Mouse (Mus musculus): ENCODE measurements at regions not wholly inside any gene's neighbourhood (a gene's known extent, or its start where the extent isn't known, plus 50 kb on each side); places are given as distances from the start of the nearest gene placed in this dataset.

- no peak for DNase-seq (ENCODE audit: low spot score in 2 of 2)
Observed at GRCm38 (mm10) chr6:50058596-50058995, 51.4 kb upstream of the Mpp6 start.

DNA sequence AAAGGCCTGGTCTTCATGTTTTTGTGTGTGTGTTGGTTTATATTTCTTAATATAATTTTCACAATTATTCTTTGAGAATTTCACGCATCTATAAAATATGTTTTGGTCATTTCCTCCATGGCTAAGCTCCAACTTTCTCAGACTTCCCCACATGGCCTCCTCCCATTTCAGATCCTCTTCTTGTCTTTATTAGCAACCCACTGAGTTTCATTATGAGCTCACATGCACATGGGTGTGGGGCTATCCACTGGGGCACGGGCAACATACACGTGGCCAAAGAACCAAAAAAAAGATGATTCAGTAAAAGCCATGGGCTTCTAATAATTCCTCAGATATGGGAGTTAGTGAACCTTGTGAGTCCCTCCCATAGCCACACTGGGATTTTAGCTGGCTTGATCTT lies 50.1 kb upstream of the Mpp6 start:
- DNase-seq (ENCODE audit: low spot score in 2 of 2) = no peak

All from frontal cortex, postnatal 14 days (tissue).